In genomic region chr12:52448218-52448617, GRCm38 (mm10) we compare ENCODE assay signal across 9 mouse cellular contexts. TPM values are rescaled to one million over a fixed set of nuclear protein-coding genes. Genes with fewer than 3 reads are reported as not detected.
DNase-seq lines count a peak whose midpoint lies in the region; ATAC-seq and TF ChIP-seq lines count a peak whose summit lies in the region.
"Had no signal": no experiment of that assay in that cellular context is flagged by ENCODE, and none has a peak within 500 bp of the region (broad histone marks: within the 10 kb centered on the region; RNA-seq: fewer than 3 reads in every experiment).

No protein-coding gene starts in this region.

- no peak for ATAC-seq in heart, embryonic 12.5 days (ENCODE audit: insufficient number of reproducible peaks, low FRiP score)
- peak; percentile 92 for ATAC-seq in intestine, postnatal 0 days
- peak; percentile 64 for ATAC-seq in liver, embryonic 15.5 days (ENCODE audit: insufficient read depth)

- no peak overlapping the region for H3K4me3 ChIP-seq in heart, embryonic 12.5 days
- no peak overlapping the region for H3K4me3 ChIP-seq in intestine, postnatal 0 days (ENCODE audit: low read depth, low read length)
- no peak overlapping the region for H3K4me3 ChIP-seq in liver, embryonic 15.5 days (replicated peaks)

- no peak for TF ChIP-seq CTCF in intestine, postnatal 0 days (IDR thresholded peaks at IDR 0.05; ENCODE audit: low read depth)

- no peaks in the 10 kb centered on the region for H3K27me3 ChIP-seq in heart, embryonic 12.5 days (replicated peaks)
- H3K27me3 ChIP-seq in intestine, postnatal 0 days (replicated peaks; ENCODE audit: control insufficient read depth, insufficient read depth, low read length) = no peaks in the 10 kb centered on the region
- H3K27me3 ChIP-seq in liver, embryonic 15.5 days = no peaks in the 10 kb centered on the region
- H3K27me3 ChIP-seq: CH12.LX had no signal

- H3K4me2 ChIP-seq in heart, embryonic 12.5 days = no peak overlapping the region
- H3K4me2 ChIP-seq in intestine, postnatal 0 days (replicated peaks; ENCODE audit: low read depth) = no peak overlapping the region
- no peak overlapping the region for H3K4me2 ChIP-seq in liver, embryonic 15.5 days

- DNase-seq in heart, adult 11 months = peak; percentile 83
- peak; percentile 61 for DNase-seq in adrenal gland, postnatal 10 days
- no peak for DNase-seq in frontal cortex, postnatal 36 days (ENCODE audit: low spot score in 2 of 2)
- no peak for DNase-seq in thymus, adult 18-20 months
- DNase-seq in layer of hippocampus, postnatal 14 days (ENCODE audit: low spot score in 2 of 2) = no peak

- H3K27ac ChIP-seq in heart, embryonic 12.5 days (ENCODE audit: poor library complexity, severe bottlenecking) = no peak overlapping the region
- peak overlapping the region; percentile 62 for H3K27ac ChIP-seq in intestine, postnatal 0 days (ENCODE audit: low read depth, low read length)
- peak overlapping the region; percentile 48; the same call in 1 of the 2 replicates for H3K27ac ChIP-seq in liver, embryonic 15.5 days (replicated peaks)

- H3K9me3 ChIP-seq in heart, embryonic 12.5 days (replicated peaks) = no peaks in the 10 kb centered on the region
- no peaks in the 10 kb centered on the region for H3K9me3 ChIP-seq in intestine, postnatal 0 days (ENCODE audit: control insufficient read depth)
- no peaks in the 10 kb centered on the region for H3K9me3 ChIP-seq in liver, embryonic 15.5 days (replicated peaks)

- no peaks in the 10 kb centered on the region for H3K36me3 ChIP-seq in heart, embryonic 12.5 days
- H3K36me3 ChIP-seq in intestine, postnatal 0 days (ENCODE audit: control insufficient read depth, insufficient read depth) = no peaks in the 10 kb centered on the region
- no peaks in the 10 kb centered on the region for H3K36me3 ChIP-seq in liver, embryonic 15.5 days (replicated peaks)

- H3K9ac ChIP-seq in heart, embryonic 12.5 days = no peak overlapping the region
- no peak overlapping the region for H3K9ac ChIP-seq in intestine, postnatal 0 days (ENCODE audit: low read depth, low read length)
- no peak overlapping the region for H3K9ac ChIP-seq in liver, embryonic 15.5 days

- peaks cover 21% of the 10 kb centered on the region; the same call in 1 of the 2 replicates for H3K4me1 ChIP-seq in heart, embryonic 12.5 days (replicated peaks)
- H3K4me1 ChIP-seq in intestine, postnatal 0 days (replicated peaks; ENCODE audit: control insufficient read depth, insufficient read depth, low read length) = no peaks in the 10 kb centered on the region
- H3K4me1 ChIP-seq in liver, embryonic 15.5 days (replicated peaks) = peaks cover 2% of the 10 kb centered on the region; the same call in 1 of the 2 replicates

- 58% methylated on average over 1 of the region's 1 CpGs for WGBS in heart, embryonic 12.5 days
- WGBS in intestine, postnatal 0 days = 11% methylated on average over 1 of the region's 1 CpGs
- WGBS in liver, embryonic 15.5 days (ENCODE audit: insufficient replicate concordance) = 61% methylated on average over 1 of the region's 1 CpGs

RNA-seq across cellular contexts. Expression of gene Arhgap5, which starts 55.6 kb away (rescaled TPM):
- polyA plus RNA-seq in heart, embryonic 12.5 days (2016; fragmentation: Nextera tagmentation; extraction: Ambion mirVana) = 46.0 and 50.5 TPM in 2 replicates
- total RNA-seq in adrenal gland, postnatal 10 days (2021) = 10 to 100 TPM; 74.0 to 80.4 TPM
- polyA plus RNA-seq in intestine, postnatal 0 days (2015; fragmentation: Nextera tagmentation; extraction: Ambion mirVana) = 25.1 and 25.6 TPM in 2 replicates
- polyA plus RNA-seq in liver, embryonic 15.5 days (2015; fragmentation: Nextera tagmentation; extraction: Ambion mirVana) = 7.9 and 9.2 TPM in 2 replicates
- total RNA-seq in layer of hippocampus, postnatal 14 days (2021) = 100 to 1,000 TPM; 113 TPM

Comparison
In these comparisons a context has a peak if more than half of its experiments do, and no peak if none do; other contexts are left out.
1. DNase-seq: peak in heart, adult 11 months (single experiment) and adrenal gland, postnatal 10 days (single experiment); none in frontal cortex, postnatal 36 days (0 of 2), thymus, adult 18-20 months (0 of 2) and layer of hippocampus, postnatal 14 days (0 of 2).